Mouse (Mus musculus) layer of hippocampus, adult 18-20 months (tissue): ENCODE data around the gene Ghrl. TPM values are rescaled to one million over a fixed set of nuclear protein-coding genes. Genes with fewer than 3 reads are reported as not detected.
"Not testable (repeated sequence)": the region's sequence is repeated elsewhere in the genome, so short reads cannot be mapped to it uniquely, and the experiment has no call there.

Experiments used
- DNase-seq, 2 experiments: peaks; one replicate each; pipeline ENCODE4 v3.0.0; 2022; ENCODE audit warnings: low spot score in 2 of 2
- long read RNA-seq: library from polyadenylated mRNA; stranded (forward); transcript quantifications from one replicate; pipeline ENCODE4 v2.0.0, GENCODE M21; 2021
- total RNA-seq, 2 experiments: library from RNA; stranded (reverse); gene quantifications; 2 replicates each; pipeline ENCODE4 v1.2.3; 2021

Gene Ghrl
- total RNA-seq, result not detected
- long read RNA-seq, result 0 reads

DNA sequence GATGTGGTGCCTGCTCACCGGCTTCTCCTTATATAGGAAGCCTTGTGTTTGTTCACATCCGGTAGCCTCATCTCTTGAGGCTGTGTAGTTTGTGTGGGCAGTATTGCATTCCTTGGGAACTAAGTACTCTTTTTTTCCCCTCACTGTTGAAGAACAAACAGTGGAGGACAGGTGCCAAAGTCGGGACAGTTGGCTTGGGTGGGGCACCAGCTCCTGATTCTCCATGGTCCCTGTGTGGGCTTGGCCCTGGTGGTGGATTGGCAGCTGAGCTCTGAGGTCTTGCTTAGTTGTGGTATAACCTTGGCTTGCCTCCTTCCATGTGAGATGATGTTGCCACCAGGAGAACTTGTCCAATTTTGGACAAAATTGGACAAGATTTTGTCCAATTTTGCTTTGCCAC is at the start of gene Ghrl:
Gene Ghrl (minus strand): TSS at position 3 of the 400 bp plus-strand sequence.
- DNase-seq, result no peak

DNA sequence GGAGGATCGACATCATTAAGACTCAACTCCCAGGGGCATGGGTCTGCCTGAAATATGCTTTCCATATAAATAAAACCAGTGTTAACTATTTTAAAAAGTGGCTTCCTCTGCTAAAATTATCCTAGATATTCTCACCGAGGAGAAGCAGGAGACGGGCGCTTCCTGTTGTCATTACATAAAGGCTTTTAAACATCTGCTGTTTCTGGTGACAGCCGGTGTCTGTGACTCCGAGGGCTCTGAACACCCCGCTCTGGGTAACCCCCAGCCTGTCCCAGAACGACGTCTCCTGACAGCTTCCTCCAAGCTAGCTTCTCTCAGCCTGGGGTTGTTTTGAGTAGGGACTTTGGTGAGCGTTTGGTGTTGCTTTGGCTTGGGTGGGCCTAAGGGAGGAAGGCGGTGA is 49.1 kb upstream of the Ghrl start:
- peak in 1 of 2 experiments; percentile 73 for DNase-seq

DNA sequence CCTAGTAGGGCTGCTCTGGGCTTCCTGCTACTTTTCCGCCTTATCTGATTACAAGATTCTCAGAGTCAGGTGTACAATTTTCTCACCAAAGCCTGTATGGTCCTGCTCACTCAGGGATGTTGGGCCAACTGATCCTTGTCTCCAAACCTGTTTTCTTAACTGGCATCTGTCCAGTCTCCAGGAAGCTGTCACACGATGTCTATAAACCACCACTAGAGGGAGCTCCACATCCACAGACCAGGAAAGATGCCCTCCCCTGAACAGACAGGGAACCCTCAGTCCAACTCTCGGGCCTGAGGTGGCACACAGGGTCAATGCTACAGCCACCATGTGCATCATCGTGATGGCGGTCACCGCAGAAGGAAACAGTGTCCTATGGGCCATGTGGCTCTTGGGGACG is 42.0 kb upstream of the Ghrl start:
- peak in 1 of 2 experiments; percentile 79 for DNase-seq

DNA sequence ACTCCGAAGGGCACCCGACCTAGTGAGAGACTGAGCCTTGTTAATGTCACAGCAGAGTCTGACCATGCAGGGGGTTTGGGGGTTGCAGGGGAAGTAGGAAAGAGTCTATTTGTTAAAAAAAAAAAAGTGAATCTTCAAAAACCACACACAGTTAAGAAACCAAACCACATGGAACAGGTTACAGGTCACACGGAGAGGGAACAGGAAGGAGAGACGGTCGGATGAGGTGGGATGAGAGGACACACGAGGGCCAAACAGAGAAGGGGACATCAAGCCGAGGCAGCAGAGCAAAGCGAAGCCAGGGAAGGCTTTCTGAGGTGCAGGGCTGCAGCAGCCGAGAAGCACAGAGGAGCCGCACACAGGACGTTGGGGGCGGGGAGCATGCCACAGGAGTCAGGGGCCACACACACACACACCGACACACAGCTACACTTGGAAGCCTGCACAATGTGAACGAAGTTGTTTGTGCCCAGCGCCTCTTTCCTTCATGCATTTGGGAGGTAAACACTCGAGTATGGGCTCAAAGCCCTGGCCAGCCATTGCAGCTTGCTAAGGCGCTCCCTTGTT is 29.5 kb upstream of the Ghrl start:
- DNase-seq, result no peak

DNA sequence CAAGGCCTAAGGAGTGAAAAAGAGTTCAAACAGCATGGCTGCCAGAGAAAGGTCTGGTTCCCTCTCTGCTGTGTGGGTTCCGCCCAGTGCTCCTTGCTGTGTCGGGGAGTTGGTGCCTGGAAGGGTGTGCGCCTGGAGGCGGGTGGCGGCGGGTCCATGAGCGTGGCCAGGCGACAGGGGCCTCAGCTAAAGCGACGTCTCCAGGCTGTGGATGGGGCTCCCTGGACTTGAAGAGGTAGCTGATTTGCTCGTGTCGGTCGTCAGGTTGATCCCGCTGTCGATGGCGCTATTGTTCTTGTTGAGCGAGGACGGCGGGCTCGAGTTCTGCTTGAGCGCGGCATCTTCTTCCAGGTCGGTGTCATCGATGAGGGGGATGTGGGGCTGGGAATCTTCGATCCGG is 28.7 kb upstream of the Ghrl start:
- no peak for DNase-seq

DNA sequence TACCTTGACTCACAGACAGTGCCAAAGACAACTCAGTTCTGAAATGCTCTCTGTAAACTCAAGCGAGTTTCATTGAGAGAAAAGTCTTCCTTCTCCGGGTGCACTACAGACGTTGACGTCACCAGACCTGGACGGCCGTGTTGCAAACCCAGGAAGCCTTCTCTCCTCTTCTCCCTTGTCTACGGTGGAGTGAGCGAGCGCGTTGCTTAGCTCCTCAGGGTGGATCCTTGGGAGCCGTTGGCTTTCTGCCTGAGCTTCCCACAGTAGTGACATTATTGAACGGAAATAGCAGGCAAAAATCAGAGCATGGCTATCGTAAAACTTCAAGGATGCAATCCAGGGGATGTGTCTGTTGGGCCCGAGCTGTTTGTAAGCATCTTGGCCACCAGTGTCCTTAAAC is 27.6 kb upstream of the Ghrl start:
- DNase-seq, result peak in 1 of 2 experiments; percentile 38

DNA sequence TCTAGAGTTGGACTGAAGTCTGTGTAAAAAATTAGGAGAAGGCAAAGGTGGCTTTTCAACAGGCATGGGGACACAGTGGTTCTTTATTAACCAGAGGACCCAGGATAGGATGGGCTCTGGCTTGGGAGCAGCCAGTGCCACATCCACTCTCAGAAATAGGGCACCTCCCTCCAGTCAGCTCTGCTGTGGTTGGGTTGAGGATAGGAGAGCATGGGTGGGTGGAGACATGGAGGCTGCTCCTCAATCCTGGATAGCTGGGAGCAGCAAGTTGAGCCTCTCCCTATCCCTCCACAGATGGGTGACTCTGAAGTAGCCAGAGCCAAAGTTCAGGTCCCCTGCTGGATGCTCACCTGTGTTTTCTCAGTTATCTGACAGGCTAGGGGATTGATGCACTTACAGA is 25.4 kb upstream of the Ghrl start:
- no peak for DNase-seq

DNA sequence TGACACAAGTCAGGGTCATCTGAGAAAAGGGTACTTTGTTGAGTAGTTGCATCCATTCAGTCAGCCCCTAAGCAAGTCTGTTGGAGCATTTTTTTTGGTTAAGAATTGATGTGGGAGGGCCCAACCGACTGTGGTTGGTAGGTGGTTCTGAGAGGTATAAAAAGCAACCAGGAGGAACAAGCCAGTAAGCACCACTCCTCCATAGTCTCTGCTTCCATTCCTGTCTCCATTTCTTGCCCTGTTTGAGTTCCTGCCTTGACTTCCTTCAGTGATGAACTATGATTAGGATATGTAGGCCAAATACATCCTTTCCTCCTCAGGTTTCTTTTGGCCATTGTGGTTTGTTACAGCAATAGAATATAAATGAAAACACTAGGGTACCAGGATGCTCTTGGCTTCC is 23.4 kb upstream of the Ghrl start:
- DNase-seq, result no peak

DNA sequence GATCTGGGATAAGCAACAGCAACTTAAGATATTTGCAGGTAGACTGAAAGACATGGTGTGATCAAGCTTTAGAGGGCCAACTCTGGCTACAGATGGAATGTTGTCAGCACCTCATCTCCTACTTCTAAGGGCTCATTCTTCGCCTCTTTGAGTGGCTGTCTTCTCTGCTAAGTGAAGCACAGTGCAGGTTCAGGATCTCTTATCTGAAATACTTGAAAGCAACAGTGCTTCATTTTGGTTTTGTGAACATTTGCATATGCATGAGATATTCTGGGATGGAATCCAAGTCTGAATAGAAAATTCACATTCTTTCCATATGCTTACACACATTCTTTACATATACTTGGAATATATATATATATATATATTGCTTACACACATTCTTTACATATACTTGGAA is 22.6 kb upstream of the Ghrl start:
- no peak for DNase-seq

DNA sequence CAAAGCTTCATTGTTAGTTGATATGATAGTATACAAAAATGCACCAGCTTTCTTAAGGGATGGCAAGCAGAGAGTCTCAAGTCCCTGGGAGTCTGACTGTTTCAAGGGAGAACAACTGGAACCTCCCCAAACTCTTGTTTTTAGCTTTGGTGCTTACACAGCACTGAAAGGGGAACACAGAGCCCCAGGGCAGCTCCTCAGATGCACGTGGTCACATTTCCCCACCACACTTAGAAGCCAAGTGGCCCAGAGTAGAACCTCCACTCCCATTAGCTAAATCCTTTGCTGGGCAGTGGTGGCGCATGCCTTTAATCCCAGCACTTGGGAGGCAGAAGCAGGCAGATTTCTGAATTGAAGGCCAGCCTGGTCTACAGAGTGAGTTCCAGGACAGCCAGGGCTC is 21.7 kb upstream of the Ghrl start:
- no peak for DNase-seq

DNA sequence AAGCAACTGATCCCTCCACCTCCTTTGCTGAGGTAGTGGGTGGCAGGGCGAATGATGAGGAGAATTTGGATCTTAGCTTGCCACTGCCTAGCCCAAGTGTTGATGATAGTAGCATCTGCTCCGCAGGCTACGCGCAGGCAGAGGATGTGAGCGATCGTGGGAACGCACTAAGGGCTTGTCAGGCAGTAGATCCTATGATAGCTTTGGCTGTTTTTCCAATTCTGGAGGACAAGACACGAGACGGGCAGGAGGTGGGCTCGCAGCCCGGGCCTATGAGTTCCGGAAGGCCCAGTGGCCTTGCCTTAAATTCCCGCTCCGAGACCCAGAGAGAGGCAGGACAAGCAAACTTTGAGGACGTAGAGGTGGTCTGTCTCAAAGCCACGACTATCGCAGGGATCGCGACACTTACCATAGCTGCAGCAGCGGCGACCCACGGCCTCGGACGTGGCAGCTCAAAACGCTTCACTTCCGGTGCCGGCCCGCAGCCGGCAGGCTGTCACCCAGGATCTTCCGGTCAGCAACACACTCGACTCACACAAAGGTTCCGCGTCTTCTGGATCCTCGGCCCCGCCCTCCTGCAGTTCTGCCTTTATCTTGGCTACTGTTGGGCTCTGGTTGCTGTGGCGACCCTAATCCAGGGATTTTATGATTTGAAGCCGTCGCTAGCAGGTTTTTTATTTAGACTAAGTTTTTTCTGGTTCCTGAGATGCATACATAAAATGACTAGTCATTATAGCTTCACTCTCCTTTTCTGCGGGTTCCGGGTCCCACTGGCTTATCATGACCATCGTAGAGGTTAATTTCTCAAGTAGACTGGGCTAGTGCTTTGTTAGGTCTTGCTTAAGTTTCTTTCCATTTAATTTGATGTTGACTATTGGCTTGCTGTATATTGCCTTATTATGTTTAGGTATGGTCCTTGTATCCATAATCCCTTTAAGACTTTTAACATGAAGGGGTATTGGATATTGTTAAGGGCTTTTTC is 20.8 kb upstream of the Ghrl start, which contains the start of gene Sec13:
Gene Sec13 (minus strand): TSS at position 508 of the 982 bp plus-strand sequence.
- DNase-seq, result peak; percentile 83 to 87

DNA sequence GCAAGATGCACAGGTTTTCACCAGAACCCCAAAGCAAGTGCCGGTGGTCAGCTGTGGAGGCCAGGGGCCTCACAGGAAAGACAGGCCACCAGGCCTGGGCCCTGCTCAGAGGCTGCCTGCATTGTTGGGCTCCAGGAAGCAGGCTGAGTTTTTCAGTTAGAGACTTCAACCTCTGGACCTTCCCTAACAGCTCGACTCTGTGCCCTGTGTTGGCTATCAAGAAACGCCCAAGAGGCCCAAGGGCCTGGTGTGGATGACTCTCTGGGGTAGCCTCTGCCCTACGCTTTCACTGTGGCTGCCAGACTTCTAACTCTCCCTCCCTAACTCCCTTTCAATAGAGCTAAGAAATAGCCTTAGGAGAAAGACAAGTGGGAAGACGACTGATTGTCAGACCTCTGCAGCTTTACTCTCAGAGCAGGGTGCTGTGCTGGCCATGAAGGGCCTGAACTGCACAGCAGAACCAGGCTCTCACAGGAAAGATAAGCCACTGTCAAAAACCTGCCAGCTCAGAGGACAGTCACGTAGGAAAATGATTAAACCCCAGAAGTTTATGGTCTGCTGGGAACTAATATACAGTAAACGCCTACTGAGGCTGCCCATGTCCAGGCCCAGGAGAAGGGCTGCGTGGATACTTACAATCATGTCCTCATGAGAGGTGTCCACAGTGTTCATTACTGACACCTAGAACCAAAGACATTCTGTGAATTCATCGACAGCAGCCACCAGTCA is 17.8 kb upstream of the Ghrl start:
- no peak for DNase-seq

DNA sequence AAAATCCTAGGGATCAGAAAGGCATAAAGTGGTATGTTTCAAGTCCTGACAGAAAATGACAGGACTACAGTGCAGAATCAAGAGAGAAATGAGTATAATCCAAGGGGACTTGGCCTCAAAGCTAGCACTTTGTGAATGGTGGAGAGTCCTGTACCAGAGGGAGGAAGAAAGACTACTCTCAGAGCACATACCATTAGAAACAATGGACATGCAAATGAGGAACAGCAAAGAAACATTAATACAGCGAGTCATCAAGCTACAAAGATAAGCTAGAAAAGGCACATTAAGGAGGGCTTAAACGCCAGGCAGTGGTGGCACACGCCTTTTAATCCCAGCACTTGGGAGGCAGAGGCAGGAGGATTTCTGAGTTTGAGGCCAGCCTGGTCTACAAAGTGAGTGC is 11.6 kb upstream of the Ghrl start:
- DNase-seq, result no peak

DNA sequence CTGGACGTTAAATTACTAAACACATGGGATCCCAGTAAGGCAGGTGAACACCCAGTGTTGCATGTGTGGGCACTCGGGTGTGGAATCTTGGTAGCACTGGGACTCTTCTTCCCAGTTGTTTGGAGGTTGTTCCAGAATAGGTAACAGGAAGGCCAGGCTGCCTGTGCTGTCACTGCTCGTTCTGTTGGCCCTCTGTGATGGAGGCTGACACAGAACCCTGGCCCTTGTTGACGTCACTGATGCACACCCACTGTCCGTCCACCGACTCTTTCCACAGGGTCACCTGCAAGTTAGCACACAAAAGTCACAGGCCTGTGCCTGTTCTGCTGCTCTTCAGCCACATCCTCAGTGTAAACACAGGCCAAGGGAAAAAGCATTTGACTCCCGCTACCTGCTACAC is 8.5 kb upstream of the Ghrl start:
- no peak for DNase-seq

DNA sequence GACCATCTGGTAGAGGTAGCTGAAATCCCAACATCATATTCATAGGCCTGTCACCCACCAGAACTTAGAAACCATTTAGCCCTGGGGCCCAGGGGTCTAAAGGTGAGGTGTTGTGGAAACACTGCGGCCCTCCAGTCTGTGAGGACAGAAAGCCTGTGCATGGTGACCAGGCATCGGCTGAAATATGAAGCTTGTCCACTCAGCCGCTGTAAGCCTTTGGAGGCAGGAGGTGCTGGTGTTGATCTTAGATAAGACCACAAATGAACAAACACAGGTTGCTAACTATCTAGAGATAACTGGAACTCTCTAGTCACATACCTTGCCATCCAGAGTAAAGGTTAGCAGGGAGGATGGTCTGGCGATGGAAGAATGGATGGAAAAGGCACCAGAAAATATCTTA is 1.4 kb upstream of the Ghrl start:
- DNase-seq, result no peak

DNA sequence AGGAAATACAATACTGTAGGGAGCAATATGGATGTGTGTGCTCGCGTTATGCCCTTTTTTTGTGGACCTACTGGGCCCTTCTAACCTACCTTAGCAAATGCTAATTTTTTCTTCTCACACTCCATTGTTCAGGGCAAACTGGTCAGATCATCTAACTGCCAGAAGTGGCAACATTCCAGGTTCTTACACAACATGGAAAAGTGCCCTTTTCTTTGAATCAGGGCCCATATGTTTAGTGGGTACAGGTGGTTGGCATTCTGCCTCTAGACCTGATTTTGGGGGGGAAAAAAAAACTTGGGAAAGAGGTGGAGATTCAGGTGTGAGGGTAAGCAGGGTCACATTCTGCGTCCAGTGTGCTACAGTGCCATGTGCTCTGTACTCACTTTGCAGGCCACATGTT is 2.1 kb downstream of the Ghrl start:
- no peak for DNase-seq

DNA sequence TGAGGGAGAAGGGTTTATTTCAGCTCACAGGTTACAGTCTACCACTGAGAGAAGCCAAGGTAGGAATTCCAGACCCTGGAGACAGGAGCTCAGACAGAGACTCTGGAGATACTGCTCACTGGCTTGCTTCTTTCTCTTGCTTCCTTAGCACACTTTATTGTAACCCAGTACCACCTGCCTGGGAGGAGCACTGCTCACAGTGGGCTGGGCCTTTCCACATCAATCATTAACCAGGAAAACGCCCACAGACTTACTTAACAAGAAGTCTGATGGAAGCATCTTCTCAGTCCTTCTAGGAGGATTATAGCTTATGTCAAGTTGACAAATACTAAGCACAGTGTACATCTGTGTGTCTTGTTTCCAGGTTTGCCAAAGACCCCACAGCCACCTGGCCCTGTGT is 4.9 kb downstream of the Ghrl start:
- no peak for DNase-seq

DNA sequence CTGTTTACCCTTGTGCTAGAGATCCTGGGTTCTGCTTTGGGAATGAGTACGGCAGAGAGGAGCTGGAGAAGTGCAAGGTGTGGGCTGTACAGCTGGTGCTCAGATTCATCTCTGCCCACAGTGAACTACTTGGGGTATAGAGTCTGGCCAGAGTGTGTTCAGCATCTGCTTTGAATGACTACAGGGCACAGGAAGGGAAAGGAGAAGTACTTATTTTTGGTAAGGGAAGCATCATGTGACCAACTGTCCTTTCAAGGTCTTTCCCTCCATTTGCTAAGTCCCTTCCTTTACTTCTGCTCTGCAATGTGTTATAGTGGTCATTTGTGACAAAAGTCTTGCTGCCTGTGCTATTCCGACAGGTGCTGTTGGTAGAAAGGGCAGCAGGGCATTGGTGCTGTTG is 5.4 kb downstream of the Ghrl start:
- no peak for DNase-seq

DNA sequence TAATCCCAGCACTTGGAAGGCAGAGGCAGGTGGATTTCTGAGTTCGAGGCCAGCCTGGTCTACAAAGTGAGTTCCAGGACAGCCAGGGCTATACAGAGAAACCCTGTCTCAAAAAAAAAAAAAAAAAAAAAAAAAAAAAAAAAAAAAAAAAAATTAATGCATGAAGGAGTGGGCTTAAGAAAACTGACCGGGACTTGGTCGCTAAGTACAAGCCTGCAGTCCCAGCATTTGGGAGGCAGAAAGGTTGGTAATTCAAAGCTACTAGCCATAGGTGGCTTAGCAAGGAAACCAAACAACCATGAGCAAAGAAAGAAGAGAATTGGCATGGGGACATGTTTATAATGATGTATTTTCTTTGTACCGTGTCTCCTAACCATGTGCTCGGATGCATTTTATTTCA is 6.3 kb downstream of the Ghrl start:
- DNase-seq, result not testable (repeated sequence)

DNA sequence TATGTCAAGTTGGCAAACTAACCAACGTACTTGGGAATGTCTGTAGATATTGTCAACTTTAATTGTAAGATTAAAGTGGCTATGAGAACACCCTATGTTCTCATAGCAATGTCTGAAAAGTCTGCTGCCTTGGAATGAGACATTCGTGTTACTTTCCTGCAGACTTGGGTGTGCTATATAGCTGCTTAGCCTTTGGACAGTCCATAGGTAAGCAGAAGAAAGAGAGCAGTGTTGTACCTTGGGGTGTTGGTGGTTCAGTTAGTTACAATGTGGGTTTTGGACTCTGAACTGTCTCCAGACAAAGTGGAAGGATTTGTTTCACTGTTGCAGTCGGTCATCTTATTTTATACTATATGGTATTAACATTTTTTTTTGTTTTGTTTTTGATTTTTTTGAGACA is 7.0 kb downstream of the Ghrl start:
- no peak for DNase-seq

DNA sequence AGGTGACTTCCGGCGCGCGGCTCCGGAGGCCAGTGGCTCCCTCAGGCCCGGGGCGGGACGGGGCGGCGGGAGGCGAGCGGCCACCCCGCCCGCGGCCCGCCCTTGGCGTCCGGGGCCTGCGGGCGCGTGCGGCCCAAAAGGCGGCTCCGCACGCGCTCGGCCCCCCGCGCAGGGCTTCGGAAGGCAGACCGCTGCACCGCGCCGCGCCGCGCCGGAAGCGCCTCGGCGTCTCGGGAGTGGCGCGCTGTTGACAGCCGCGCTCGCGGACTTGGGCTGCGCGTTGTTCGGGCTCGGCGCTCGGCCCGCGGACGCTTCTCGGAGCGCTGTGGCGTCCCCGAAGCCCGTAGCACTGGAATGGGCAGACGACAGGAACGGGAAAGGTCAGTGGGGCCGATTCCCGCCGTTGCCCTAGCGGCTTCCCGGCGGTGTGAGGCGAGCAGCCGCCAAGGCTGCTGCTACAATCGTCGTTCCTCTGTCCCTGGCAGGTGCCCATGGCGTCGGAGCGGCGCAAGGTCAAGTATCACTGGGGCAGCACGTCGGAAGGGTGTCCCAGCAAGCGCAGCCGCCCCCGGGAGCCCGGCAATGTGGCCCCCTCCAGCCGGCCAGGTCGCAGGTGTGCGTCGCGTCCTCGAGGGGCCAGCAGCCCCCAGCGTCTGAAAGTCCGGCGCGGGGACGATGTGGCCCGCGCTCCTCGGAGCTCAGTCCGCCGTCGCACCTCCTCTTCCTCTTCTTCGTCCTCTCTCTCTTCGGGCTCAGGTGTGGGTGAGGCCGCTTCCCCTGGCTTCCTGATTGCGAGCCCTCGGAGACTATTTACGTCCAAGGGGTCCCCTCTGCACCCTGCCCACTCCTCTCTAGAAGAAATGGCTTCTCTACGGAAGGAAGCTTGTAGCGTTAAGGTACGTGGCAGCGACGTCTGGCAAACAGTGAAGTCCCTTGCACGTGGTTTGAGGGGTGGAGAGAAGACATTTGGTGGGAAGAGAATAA is 22.2 kb downstream of the Ghrl start:
- no peak for DNase-seq
